Mouse (Mus musculus): ENCODE data around the gene Znhit6. TPM values are rescaled to one million over a fixed set of nuclear protein-coding genes. Genes with fewer than 3 reads are reported as not detected.

Znhit6 gene
- total RNA-seq, 2 experiments from 2014 or later: 16.4 to 17.7 TPM

- no peak for DNase-seq (ENCODE audit: low spot score in 2 of 2)
- intact Hi-C loops (cut with DNase I): no loop called here
Observed at GRCm38 (mm10) chr3:145640583-145640982, 64.6 kb downstream of the Znhit6 start.

GRCm38 (mm10) chr3:145641036-145641685 lies 65.2 kb downstream of the Znhit6 start:
- DNase-seq (ENCODE audit: low spot score in 2 of 2): no peak
- intact Hi-C loops (cut with DNase I): no loop called here

GRCm38 (mm10) chr3:145641878-145642277 lies 65.9 kb downstream of the Znhit6 start:
- DNase-seq (ENCODE audit: low spot score in 2 of 2): no peak
- intact Hi-C loops (cut with DNase I): no loop called here

- intact Hi-C loops (cut with DNase I): no loop called here
- no peak for DNase-seq (ENCODE audit: low spot score in 2 of 2)
Observed at GRCm38 (mm10) chr3:145642861-145643260, 66.9 kb downstream of the Znhit6 start.

- intact Hi-C loops (cut with DNase I): loop anchor here (5.0 kb wide), 1 partner anchor 262 kb away; no protein-coding TSS in a partner anchor
- DNase-seq (ENCODE audit: low spot score in 2 of 2): no peak
Observed at GRCm38 (mm10) chr3:145645463-145645862, 69.5 kb downstream of the Znhit6 start.

GRCm38 (mm10) chr3:145646009-145646408 lies 70.0 kb downstream of the Znhit6 start:
- DNase-seq (ENCODE audit: low spot score in 2 of 2): no peak
- intact Hi-C loops (cut with DNase I): loop anchor here (5.0 kb wide), 1 partner anchor 261 kb away; no protein-coding TSS in a partner anchor

- intact Hi-C loops (cut with DNase I): loop anchor here (5.0 kb wide), 1 partner anchor 261 kb away; no protein-coding TSS in a partner anchor
- DNase-seq (ENCODE audit: low spot score in 2 of 2): no peak
Observed at GRCm38 (mm10) chr3:145646666-145647065, 70.7 kb downstream of the Znhit6 start.

GRCm38 (mm10) chr3:145647416-145647815 lies 71.4 kb downstream of the Znhit6 start:
- DNase-seq (ENCODE audit: low spot score in 2 of 2): no peak

GRCm38 (mm10) chr3:145648097-145648931 lies 72.3 kb downstream of the Znhit6 start:
- intact Hi-C loops (cut with DNase I): loop anchor here (5.0 kb wide), 1 partner anchor 259 kb away; no protein-coding TSS in a partner anchor
- peak; percentile 42 to 57 for DNase-seq (ENCODE audit: low spot score in 2 of 2)

More at GRCm38 (mm10) chr3:145647416-145647815, 71.4 kb downstream of the Znhit6 start:
- intact Hi-C loops (cut with DNase I): loop anchor here (5.0 kb wide), 1 partner anchor 260 kb away; no protein-coding TSS in a partner anchor

- intact Hi-C loops (cut with DNase I): loop anchor here (5.0 kb wide), 1 partner anchor 258 kb away; no protein-coding TSS in a partner anchor
- no peak for DNase-seq (ENCODE audit: low spot score in 2 of 2)
Observed at GRCm38 (mm10) chr3:145648991-145649851, 73.2 kb downstream of the Znhit6 start.

- DNase-seq (ENCODE audit: low spot score in 2 of 2): peak; percentile 58 to 67
- intact Hi-C loops (cut with DNase I): loop anchor here (5.0 kb wide), 2 partner anchors 182 to 257 kb away; no protein-coding TSS in a partner anchor
Observed at GRCm38 (mm10) chr3:145649852-145650202, 73.8 kb downstream of the Znhit6 start, which contains the start of gene Ccn1. Gene Ccn1 (minus strand): TSS chr3:145649981.

- intact Hi-C loops (cut with DNase I): loop anchor here (5.0 kb wide), 1 partner anchor 182 kb away; no protein-coding TSS in a partner anchor
- no peak for DNase-seq (ENCODE audit: low spot score in 2 of 2)
Observed at GRCm38 (mm10) chr3:145650298-145651011, 74.5 kb downstream of the Znhit6 start.

GRCm38 (mm10) chr3:145651029-145651977 lies 75.3 kb downstream of the Znhit6 start:
- peak in 1 of 2 experiments; percentile 47 for DNase-seq (ENCODE audit: low spot score in 2 of 2)
- intact Hi-C loops (cut with DNase I): loop anchor here (5.0 kb wide), 1 partner anchor 181 kb away; no protein-coding TSS in a partner anchor

- intact Hi-C loops (cut with DNase I): loop anchor here (2.0 to 5.0 kb wide), 2 partner anchors 107 to 180 kb away; partner anchors contain the start of gene Ddah1
- no peak for DNase-seq (ENCODE audit: low spot score in 2 of 2)
Observed at GRCm38 (mm10) chr3:145651978-145652321, 75.9 kb downstream of the Znhit6 start.

- intact Hi-C loops (cut with DNase I): loop anchor here (2.0 to 5.0 kb wide), 2 partner anchors 106 to 180 kb away; partner anchors contain the start of gene Ddah1
- DNase-seq (ENCODE audit: low spot score in 2 of 2): no peak
Observed at GRCm38 (mm10) chr3:145652322-145653131, 76.5 kb downstream of the Znhit6 start.

- intact Hi-C loops (cut with DNase I): loop anchor here (2.0 to 5.0 kb wide), 2 partner anchors 105 to 179 kb away; partner anchors contain the start of gene Ddah1
- peak; percentile 56 to 57 for DNase-seq (ENCODE audit: low spot score in 2 of 2)
Observed at GRCm38 (mm10) chr3:145653191-145653940, 77.4 kb downstream of the Znhit6 start.
